Mouse (Mus musculus) liver, adult 2 months (tissue): ENCODE measurements around the gene Fnbp1.

Experiments
- CTCF ChIP-seq: fragments of 200-500 bp; IDR thresholded peaks from 2 replicates; pipeline ENCODE4 v1.5.1; 2011; ENCODE audit warnings: low read depth, low read length, control low read depth
- POLR2A ChIP-seq: fragments of 200-500 bp; IDR thresholded peaks from 2 replicates; pipeline ENCODE4 v1.6.1; 2011; ENCODE audit warnings: low read length, control low read depth; ENCODE audit not compliant: insufficient read depth; ENCODE audit errors: extremely low read depth

GRCm38 (mm10) chr2:31179471-31179870 lies 37.7 kb upstream of the Fnbp1 start:
- TF ChIP-seq CTCF = no peak
- no peak for TF ChIP-seq POLR2A
